Mouse (Mus musculus) heart, embryonic 12.5 days (tissue): ENCODE measurements around the gene Asb18. TPM values are rescaled to one million over a fixed set of nuclear protein-coding genes. Genes with fewer than 3 reads are reported as not detected.

Experiments
- ATAC-seq: fragments of 200-750 bp; cut with Nextera tagmentation; 2 replicates; pipeline ENCODE4 v1.8.0; 2017; ENCODE audit warnings: moderate TSS enrichment, moderate library complexity; ENCODE audit not compliant: insufficient number of reproducible peaks, low FRiP score
- H3K27ac ChIP-seq: fragments of 300-500 bp; sonication (generic); 2 replicates; pipeline ENCODE4 v1.5.1; 2016; ENCODE audit warnings: mild to moderate bottlenecking, moderate library complexity; ENCODE audit not compliant: poor library complexity, severe bottlenecking
- H3K27me3 ChIP-seq: fragments of 300-500 bp; sonication (generic); replicated peaks from 2 replicates; pipeline ENCODE4 v1.6.1; 2016; ENCODE audit warnings: mild to moderate bottlenecking, moderate library complexity
- H3K36me3 ChIP-seq: fragments of 300-500 bp; sonication (generic); 2 replicates; pipeline ENCODE4 v1.6.1; 2016; ENCODE audit warnings: mild to moderate bottlenecking, moderate library complexity
- H3K4me1 ChIP-seq: fragments of 300-500 bp; sonication (generic); replicated peaks from 2 replicates; pipeline ENCODE4 v1.6.1; 2016; ENCODE audit warnings: mild to moderate bottlenecking
- H3K4me2 ChIP-seq: fragments of 300-500 bp; sonication (generic); 2 replicates; pipeline ENCODE4 v1.6.1; 2016; ENCODE audit warnings: mild to moderate bottlenecking, moderate library complexity
- H3K4me3 ChIP-seq: fragments of 300-500 bp; sonication (generic); 2 replicates; pipeline ENCODE4 v1.5.1; 2016; ENCODE audit warnings: mild to moderate bottlenecking
- H3K9ac ChIP-seq: fragments of 300-500 bp; sonication (generic); 2 replicates; pipeline ENCODE4 v1.6.1; 2016; ENCODE audit warnings: mild to moderate bottlenecking, moderate library complexity
- H3K9me3 ChIP-seq: fragments of 300-500 bp; sonication (generic); replicated peaks from 2 replicates; pipeline ENCODE4 v1.6.1; 2016; ENCODE audit warnings: mild to moderate bottlenecking, moderate library complexity
- WGBS: fragments of 180-500 bp; shearing (Covaris S2); methylation state at CpG from one replicate; pipeline ENCODE4 v1.1.7; 2016; 5-methylcytosine and 5-hydroxymethylcytosine counted together
- polyA plus RNA-seq: library from polyadenylated mRNA; unstranded; fragments of >200 nt; fragmentation: Nextera tagmentation; extraction: Ambion mirVana; gene quantifications from 2 replicates; pipeline ENCODE4 v1.2.1, GENCODE M21; 2016

Asb18 gene
- polyA plus RNA-seq, 1 experiment from 2014 or later = 1.0 TPM

GRCm38 (mm10) chr1:89902236-89902635 is 112.2 kb downstream of the Asb18 start:
- no peak overlapping the region for H3K4me3 ChIP-seq
- no peak overlapping the region for H3K9ac ChIP-seq
- no peaks in the 10 kb centered on the region for H3K36me3 ChIP-seq
- 84% methylated on average over 2 of the region's 2 CpGs for WGBS
- no peak overlapping the region for H3K27ac ChIP-seq
- no peaks in the 10 kb centered on the region for H3K4me1 ChIP-seq
- H3K4me2 ChIP-seq = no peak overlapping the region
- H3K27me3 ChIP-seq = no peaks in the 10 kb centered on the region
- H3K9me3 ChIP-seq = peaks cover 6% of the 10 kb centered on the region
- no peak for ATAC-seq

GRCm38 (mm10) chr1:89901381-89901780 is 113.1 kb downstream of the Asb18 start:
- Histone ChIP-seq H3K4me3 (no peak overlapping the region), H3K27ac (no peak overlapping the region), H3K9ac (no peak overlapping the region), H3K4me1 (no peaks in the 10 kb centered on the region), H3K27me3 (no peaks in the 10 kb centered on the region), H3K9me3 (peaks cover 4% of the 10 kb centered on the region), H3K4me2 (no peak overlapping the region), H3K36me3 (no peaks in the 10 kb centered on the region)
- ATAC-seq = no peak
- WGBS = 63% methylated on average over 4 of the region's 4 CpGs

Other genes with a start within 250 kb of the Asb18 start
- gene Gbx2, start 83.5 kb downstream of the Asb18 start, polyA plus RNA-seq = 0.18 TPM in 1 of 2 replicates, not detected in the other
- gene Iqca, start 138.7 kb upstream of the Asb18 start, polyA plus RNA-seq = not detected in 2 replicates
- gene Ackr3, start 189.3 kb upstream of the Asb18 start, polyA plus RNA-seq = 49.4 and 52.2 TPM in 2 replicates